30 mouse cellular contexts compared by ENCODE assay signal in genomic region chr6:51766482-51766881, GRCm38 (mm10).
DNase-seq lines count a peak whose midpoint lies in the region; ATAC-seq lines count a peak whose summit lies in the region.
"Had no signal": no experiment of that assay in that cellular context is flagged by ENCODE, and none has a peak within 500 bp of the region (broad histone marks: within the 10 kb centered on the region; RNA-seq: fewer than 3 reads in every experiment).

No protein-coding gene starts in this region.

- intact Hi-C loops in heart, postnatal 10 days (cut with DNase I) = no loop called here

- no peaks in the 10 kb centered on the region for H3K36me3 ChIP-seq in neural tube, embryonic 13.5 days
- H3K36me3 ChIP-seq in neural tube, embryonic 15.5 days = no peaks in the 10 kb centered on the region
- no peaks in the 10 kb centered on the region for H3K36me3 ChIP-seq in hindbrain, embryonic 13.5 days
- no peaks in the 10 kb centered on the region for H3K36me3 ChIP-seq in midbrain, embryonic 15.5 days (replicated peaks)
- H3K36me3 ChIP-seq: embryonic facial prominence, embryonic 13.5 days; heart, embryonic 10.5 days; limb, embryonic 15.5 days; lung, embryonic 15.5 days had no signal

- H3K9me3 ChIP-seq in neural tube, embryonic 13.5 days = no peaks in the 10 kb centered on the region
- no peaks in the 10 kb centered on the region for H3K9me3 ChIP-seq in neural tube, embryonic 15.5 days (replicated peaks)
- H3K9me3 ChIP-seq in hindbrain, embryonic 13.5 days = no peaks in the 10 kb centered on the region
- no peaks in the 10 kb centered on the region for H3K9me3 ChIP-seq in midbrain, embryonic 15.5 days
- H3K9me3 ChIP-seq: embryonic facial prominence, embryonic 13.5 days; heart, embryonic 10.5 days; limb, embryonic 15.5 days; lung, embryonic 15.5 days had no signal

- H3K4me2 ChIP-seq in neural tube, embryonic 13.5 days = no peak overlapping the region
- no peak overlapping the region for H3K4me2 ChIP-seq in neural tube, embryonic 15.5 days
- H3K4me2 ChIP-seq in hindbrain, embryonic 13.5 days = no peak overlapping the region
- no peak overlapping the region for H3K4me2 ChIP-seq in midbrain, embryonic 15.5 days
- H3K4me2 ChIP-seq: embryonic facial prominence, embryonic 13.5 days; limb, embryonic 15.5 days; lung, embryonic 15.5 days had no signal

- no peak for ATAC-seq in neural tube, embryonic 13.5 days (ENCODE audit: low read depth)
- ATAC-seq in neural tube, embryonic 15.5 days (ENCODE audit: low FRiP score) = no peak
- ATAC-seq in hindbrain, embryonic 13.5 days (ENCODE audit: low FRiP score) = no peak
- ATAC-seq in midbrain, embryonic 15.5 days (replicated peaks) = no peak
- ATAC-seq: CD4-positive, CD25-positive, alpha-beta regulatory T cell, adult 4 months; intestine, postnatal 0 days; Patski had no signal

- H3K4me1 ChIP-seq in neural tube, embryonic 13.5 days (replicated peaks) = peaks cover 26% of the 10 kb centered on the region
- peaks cover 11% of the 10 kb centered on the region for H3K4me1 ChIP-seq in neural tube, embryonic 15.5 days
- H3K4me1 ChIP-seq in hindbrain, embryonic 13.5 days (replicated peaks) = peaks cover 26% of the 10 kb centered on the region
- H3K4me1 ChIP-seq in midbrain, embryonic 15.5 days = peaks cover 20% of the 10 kb centered on the region

- no peak overlapping the region for H3K4me3 ChIP-seq in neural tube, embryonic 13.5 days
- no peak overlapping the region for H3K4me3 ChIP-seq in neural tube, embryonic 15.5 days (replicated peaks)
- no peak overlapping the region for H3K4me3 ChIP-seq in hindbrain, embryonic 13.5 days
- H3K4me3 ChIP-seq in midbrain, embryonic 15.5 days = no peak overlapping the region
- H3K4me3 ChIP-seq: embryonic facial prominence, embryonic 13.5 days; erythroblast, embryonic 14.5 days; heart, embryonic 10.5 days; left cerebral cortex, adult 2 months; limb, embryonic 15.5 days; lung, embryonic 15.5 days; megakaryocyte, embryonic 14.5 days; myocyte had no signal

- H3K27ac ChIP-seq in neural tube, embryonic 13.5 days (replicated peaks) = 0 out of 2 replicates have a peak overlapping the region, but pooled peaks have one; percentile 42
- no peak overlapping the region for H3K27ac ChIP-seq in neural tube, embryonic 15.5 days (replicated peaks)
- peak overlapping the region; percentile 50 for H3K27ac ChIP-seq in hindbrain, embryonic 13.5 days
- H3K27ac ChIP-seq in midbrain, embryonic 15.5 days = peak overlapping the region; percentile 32; the same call in 1 of the 2 replicates
- H3K27ac ChIP-seq: embryonic facial prominence, embryonic 13.5 days; left cerebral cortex, adult 2 months; limb, embryonic 15.5 days; liver, embryonic 14.5 days; lung, embryonic 15.5 days had no signal

- 17% methylated on average over 3 of the region's 3 CpGs for WGBS in neural tube, embryonic 13.5 days
- 21% methylated on average over 3 of the region's 3 CpGs for WGBS in neural tube, embryonic 15.5 days
- 17% methylated on average over 3 of the region's 3 CpGs for WGBS in hindbrain, embryonic 13.5 days
- WGBS in midbrain, embryonic 15.5 days = 23% methylated on average over 3 of the region's 3 CpGs

- H3K27me3 ChIP-seq in neural tube, embryonic 13.5 days = peaks cover 10% of the 10 kb centered on the region
- H3K27me3 ChIP-seq in neural tube, embryonic 15.5 days (replicated peaks) = peaks cover 20% of the 10 kb centered on the region
- no peaks in the 10 kb centered on the region for H3K27me3 ChIP-seq in hindbrain, embryonic 13.5 days
- H3K27me3 ChIP-seq in midbrain, embryonic 15.5 days (replicated peaks) = 0 out of 2 replicates have a peak, but pooled peaks cover 2% of the 10 kb centered on the region

- DNase-seq in heart, adult 11 months = peak; percentile 61
- DNase-seq in heart, postnatal 10 days = no peak
- DNase-seq in frontal cortex, postnatal 10 days (ENCODE audit: low spot score in 2 of 2) = no peak
- no peak for DNase-seq in adrenal gland, postnatal 36 days
- DNase-seq: cerebellum, adult 18-20 months; cerebellum, postnatal 36 days; embryo, embryonic 11 days; kidney, postnatal 4 days; layer of hippocampus, adult 9-11 months; lung, postnatal 36 days; right cerebral cortex, adult 18-20 months; right cerebral cortex, postnatal 4 days; thymus, adult 18-20 months; thymus, postnatal 4 days had no signal

- H3K9ac ChIP-seq in neural tube, embryonic 13.5 days = no peak overlapping the region
- H3K9ac ChIP-seq in neural tube, embryonic 15.5 days (replicated peaks) = no peak overlapping the region
- no peak overlapping the region for H3K9ac ChIP-seq in hindbrain, embryonic 13.5 days
- H3K9ac ChIP-seq in midbrain, embryonic 15.5 days = no peak overlapping the region
- H3K9ac ChIP-seq: embryonic facial prominence, embryonic 13.5 days; limb, embryonic 15.5 days; liver, embryonic 14.5 days; lung, embryonic 15.5 days had no signal
